Mouse (Mus musculus): ENCODE results near the gene Dis3l2.

- TF ChIP-seq CTCF (IDR thresholded peaks at IDR 0.05) (no peak), EP300 (IDR thresholded peaks at IDR 0.05) (no peak)
These were observed 43.4 kb downstream of the Dis3l2 start for GRCm38 (mm10) chr1:86747034-86747433.

Data from lung, postnatal 0 days (tissue).